Mouse (Mus musculus) lung, adult 2 months (tissue): ENCODE measurements around the gene Chst14. TPM values are rescaled to one million over a fixed set of nuclear protein-coding genes. Genes with fewer than 3 reads are reported as not detected.

Source experiments
- DNase-seq: peaks from one replicate; pipeline ENCODE4 v3.0.0; 2022
- H3K4me1 ChIP-seq: fragments of 200-500 bp; 2 replicates; pipeline ENCODE4 v1.6.1; 2011; ENCODE audit warnings: low read length; ENCODE audit not compliant: control insufficient read depth, insufficient read depth
- H3K4me3 ChIP-seq: fragments of 200-500 bp; replicated peaks from 2 replicates; pipeline ENCODE3; 2011; ENCODE audit warnings: low read depth, mild to moderate bottlenecking, control low read depth, low read length; ENCODE audit errors: extremely low read depth
- CTCF ChIP-seq: fragments of 200-500 bp; IDR thresholded peaks from 2 replicates; pipeline ENCODE4 v1.5.1; 2011; ENCODE audit warnings: mild to moderate bottlenecking, low read length, control low read depth; ENCODE audit not compliant: insufficient read depth
- POLR2A ChIP-seq: fragments of 200-500 bp; IDR thresholded peaks from 2 replicates; pipeline ENCODE4 v1.6.1; 2011; ENCODE audit warnings: low read depth, mild to moderate bottlenecking, control low read depth, low read length, borderline replicate concordance; ENCODE audit errors: extremely low read depth
- WGBS: fragments of 180-500 bp; shearing (Covaris S2); methylation state at CpG from one replicate; pipeline ENCODE4 v1.1.7; 2018; 5-methylcytosine and 5-hydroxymethylcytosine counted together
- polyA plus RNA-seq: library from polyadenylated mRNA; depleted of rRNA; stranded (reverse); fragments of >200 nt; gene quantifications from 2 replicates; pipeline ENCODE4 v1.2.3, GENCODE M21; 2012

Chst14 gene
- polyA plus RNA-seq, 1 experiment = 28.4 TPM

- H3K4me3 ChIP-seq = no peak overlapping the region
- WGBS = 53% methylated on average over 8 of the region's 8 CpGs
- peaks cover 12% of the 10 kb centered on the region; the same call in 1 of the 2 replicates for H3K4me1 ChIP-seq
- no peak for DNase-seq
- TF ChIP-seq CTCF (no peak), POLR2A (no peak)
Measured at GRCm38 (mm10) chr2:118914685-118915084, 11.6 kb upstream of the Chst14 start.

DNA sequence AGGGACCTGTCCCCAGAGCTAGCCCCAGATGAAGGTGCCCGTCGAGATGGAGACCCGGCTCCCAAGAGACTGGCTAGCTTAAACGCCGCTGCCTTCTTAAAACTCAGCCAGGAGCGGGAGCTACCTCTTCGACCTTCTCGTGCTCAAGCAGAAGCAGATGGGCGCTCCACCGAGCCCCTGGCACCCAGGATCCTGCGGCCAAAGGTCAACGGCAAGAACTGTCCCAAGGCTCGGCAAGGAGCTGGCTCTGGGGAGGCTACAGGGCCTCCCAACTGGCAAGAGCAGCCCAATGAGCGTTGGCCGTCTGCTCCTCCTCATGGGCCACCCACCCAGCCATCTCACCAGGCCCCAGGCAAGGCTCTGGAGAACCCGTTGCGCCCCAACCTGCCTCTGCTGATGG lies 9.9 kb upstream of the Chst14 start:
- H3K4me1 ChIP-seq = peaks cover 12% of the 10 kb centered on the region; the same call in 1 of the 2 replicates
- H3K4me3 ChIP-seq = no peak overlapping the region
- TF ChIP-seq POLR2A = no peak
- WGBS = 92% methylated on average over 17 of the region's 17 CpGs
- no peak for DNase-seq

DNA sequence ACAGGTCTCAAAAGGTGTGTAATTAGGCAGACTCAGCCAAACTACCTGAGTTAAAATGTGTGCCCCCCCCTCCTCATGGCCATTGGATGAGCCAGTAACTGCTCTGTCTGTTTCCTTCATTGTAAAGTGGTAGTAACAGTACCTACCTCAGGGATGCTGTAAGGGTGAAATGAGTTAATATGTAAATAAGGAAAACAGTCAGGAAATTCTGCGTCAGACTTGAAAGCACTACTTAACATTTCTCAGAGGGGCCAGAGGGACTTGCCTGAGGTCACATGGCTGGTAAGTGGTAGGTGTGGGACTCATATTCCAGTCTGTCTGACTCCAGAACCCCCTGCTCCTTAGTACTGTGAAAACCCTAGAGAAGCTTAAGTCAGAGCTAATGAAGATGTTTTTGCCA lies 7.8 kb upstream of the Chst14 start:
- Histone ChIP-seq H3K4me3 (no peak overlapping the region), H3K4me1 (peaks cover 9% of the 10 kb centered on the region; the same call in 1 of the 2 replicates)
- DNase-seq = no peak
- WGBS = 59% methylated on average over 1 of the region's 1 CpGs
- TF ChIP-seq POLR2A (no peak), CTCF (no peak)

DNA sequence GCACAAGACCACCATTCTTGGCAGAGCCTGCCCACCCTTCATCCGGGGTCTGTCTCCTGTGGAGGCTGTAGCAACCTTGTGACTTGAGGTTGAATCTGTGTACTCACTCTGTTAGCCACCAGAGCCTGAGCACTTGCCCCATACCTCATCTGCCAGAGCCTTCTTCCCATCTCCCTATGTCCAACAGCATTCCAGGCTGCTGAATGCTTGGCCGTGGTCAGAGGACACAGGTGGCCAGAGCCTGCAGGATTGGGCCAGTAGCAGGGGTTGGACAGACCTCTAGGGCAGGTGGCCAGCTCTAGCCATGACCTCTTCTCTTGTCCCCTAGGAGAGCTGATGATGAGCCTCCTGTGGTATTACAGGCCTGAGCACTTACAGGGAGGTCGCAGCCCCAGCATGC lies 5.9 kb upstream of the Chst14 start:
- Histone ChIP-seq H3K4me1 (no peaks in the 10 kb centered on the region), H3K4me3 (no peak overlapping the region)
- DNase-seq = no peak
- whole genome bisulfite sequencing = 87% methylated on average over 3 of the region's 3 CpGs
- TF ChIP-seq POLR2A = no peak

DNA sequence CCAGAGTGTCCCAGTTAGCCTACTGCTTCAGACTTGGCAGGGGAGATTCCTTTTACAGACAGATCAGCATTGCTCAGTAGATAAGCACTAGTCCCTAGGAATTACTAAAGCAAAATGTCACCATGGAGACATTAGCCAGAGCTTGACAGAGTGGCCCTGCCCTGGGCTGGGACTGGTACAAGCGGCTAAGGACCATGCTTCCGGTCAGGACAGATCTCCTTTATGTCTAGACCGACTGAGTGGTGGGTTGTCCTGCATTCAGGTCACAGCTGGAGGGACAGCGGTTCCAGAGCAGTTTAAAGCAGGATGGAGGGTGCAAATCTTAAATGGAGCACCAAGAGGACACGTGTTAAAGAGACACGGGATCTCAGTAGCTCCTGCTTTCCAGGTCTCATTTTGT lies 344 bp upstream of the Chst14 start:
- TF ChIP-seq CTCF (no peak), POLR2A (no peak)
- WGBS = 3% methylated on average over 6 of the region's 6 CpGs
- H3K4me1 ChIP-seq = peaks cover 10% of the 10 kb centered on the region
- peak overlapping the region; percentile 26 for H3K4me3 ChIP-seq
- DNase-seq = no peak

- H3K4me3 ChIP-seq = peak overlapping the region; percentile 79
- H3K4me1 ChIP-seq = peaks cover 10% of the 10 kb centered on the region
- no peak for DNase-seq
- whole genome bisulfite sequencing = 24% methylated on average over 31 of the region's 31 CpGs
- TF ChIP-seq POLR2A = no peak
- no peak for TF ChIP-seq CTCF
Measured at GRCm38 (mm10) chr2:118926998-118927739, 873 bp downstream of the Chst14 start.

DNA sequence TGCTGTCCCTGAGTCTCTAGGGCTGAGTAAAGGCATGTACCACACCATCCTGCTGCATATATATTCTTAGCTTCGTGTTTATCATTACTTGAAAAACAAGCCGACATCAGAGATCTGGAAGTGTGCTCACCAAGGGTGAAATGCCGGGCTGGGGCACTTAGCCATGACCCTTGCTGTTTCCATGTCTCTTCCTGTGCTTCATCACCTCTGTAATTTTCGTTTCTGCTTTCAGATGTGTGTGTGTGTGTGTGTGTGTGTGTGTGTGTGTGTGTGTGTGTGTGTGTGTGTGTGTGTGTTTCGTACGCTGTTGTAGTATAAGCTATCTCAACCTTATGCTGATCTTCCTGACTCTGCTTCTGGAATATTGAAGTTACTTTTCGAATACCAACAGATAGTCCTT lies 15.0 kb downstream of the Chst14 start:
- no peaks in the 10 kb centered on the region for H3K4me1 ChIP-seq
- no peak for TF ChIP-seq CTCF
- no peak for TF ChIP-seq POLR2A
- DNase-seq = no peak
- no peak overlapping the region for H3K4me3 ChIP-seq
- WGBS = 55% methylated on average over 7 of the region's 7 CpGs

GRCm38 (mm10) chr2:118943232-118943631 lies 16.9 kb downstream of the Chst14 start:
- 84% methylated on average over 6 of the region's 6 CpGs for WGBS
- no peaks in the 10 kb centered on the region for H3K4me1 ChIP-seq
- TF ChIP-seq POLR2A (no peak), CTCF (no peak)
- DNase-seq = no peak
- no peak overlapping the region for H3K4me3 ChIP-seq

DNA sequence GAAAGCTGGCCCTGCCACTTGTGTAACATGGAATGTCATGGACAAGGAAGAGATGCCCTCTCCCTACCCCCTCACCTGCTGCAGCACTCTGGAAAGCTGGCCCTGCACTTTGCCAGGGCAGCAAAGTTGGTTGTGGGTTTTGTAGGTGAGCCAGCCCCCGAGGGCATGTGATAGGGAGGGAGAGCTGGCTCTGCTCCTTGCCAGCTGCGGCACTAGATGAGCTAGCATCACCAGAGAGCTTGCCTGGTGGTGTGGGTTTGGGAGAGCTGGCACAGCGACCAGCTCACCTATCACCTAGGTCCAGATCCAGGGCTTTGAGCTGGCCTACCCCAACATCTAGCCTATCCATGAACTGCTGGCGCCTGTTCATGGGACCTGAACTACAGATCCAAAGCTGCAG lies 22.5 kb downstream of the Chst14 start:
- Histone ChIP-seq H3K4me3 (no peak overlapping the region), H3K4me1 (no peaks in the 10 kb centered on the region)
- 71% methylated on average over 4 of the region's 4 CpGs for WGBS
- no peak for DNase-seq
- TF ChIP-seq POLR2A = no peak
- no peak for TF ChIP-seq CTCF

DNA sequence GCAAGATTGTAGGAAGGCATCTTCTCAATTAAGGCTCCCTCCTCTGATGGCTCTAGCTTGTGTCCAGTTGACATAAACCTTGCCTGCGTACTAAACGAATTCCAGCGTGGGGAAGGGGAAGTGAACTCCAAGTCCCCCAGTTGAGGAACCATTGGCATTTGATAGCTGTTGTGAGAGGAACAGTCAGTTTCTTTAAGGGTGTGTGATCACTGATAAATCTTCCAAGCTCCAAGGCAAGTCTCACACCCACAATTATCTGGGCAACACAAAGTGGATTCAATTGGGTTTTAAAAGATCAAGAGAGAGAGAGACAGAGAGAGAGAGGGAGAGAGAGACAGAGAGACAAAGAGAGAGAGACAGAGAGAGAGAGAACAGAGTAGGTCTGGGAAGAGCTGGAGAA lies 23.4 kb downstream of the Chst14 start:
- WGBS = 48% methylated on average over 3 of the region's 3 CpGs
- Histone ChIP-seq H3K4me1 (no peaks in the 10 kb centered on the region), H3K4me3 (no peak overlapping the region)
- no peak for DNase-seq
- TF ChIP-seq POLR2A = no peak
- no peak for TF ChIP-seq CTCF

DNA sequence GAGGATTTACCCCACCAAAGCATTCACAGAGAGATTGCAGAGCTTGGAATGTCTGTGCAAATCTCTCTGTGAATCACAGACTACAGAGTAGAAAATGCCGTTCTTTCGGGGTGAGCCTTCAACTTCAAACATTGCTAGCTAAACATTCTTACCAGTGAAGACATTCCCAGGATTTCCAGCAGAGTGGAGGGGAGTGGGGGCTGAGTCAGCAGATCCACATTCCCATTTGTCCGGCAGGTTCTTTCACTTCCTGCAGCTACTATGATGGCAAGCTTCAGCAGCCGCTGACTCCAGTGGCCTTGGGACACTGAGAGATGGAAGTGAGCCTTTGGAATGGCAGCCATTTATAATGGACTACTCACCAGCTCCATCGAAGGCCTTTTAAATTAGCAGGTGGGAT lies 30.2 kb downstream of the Chst14 start:
- no peak overlapping the region for H3K4me3 ChIP-seq
- 53% methylated on average over 5 of the region's 5 CpGs for WGBS
- no peak for DNase-seq
- TF ChIP-seq CTCF (no peak), POLR2A (no peak)
- H3K4me1 ChIP-seq = no peaks in the 10 kb centered on the region
